Mouse (Mus musculus) adipocyte (in vitro differentiated cells): ENCODE data around the gene Nkpd1.
"Not testable (repeated sequence)": the region's sequence is repeated elsewhere in the genome, so short reads cannot be mapped to it uniquely, and the experiment has no call there.

Source experiments
- DNase-seq: peaks from one replicate; pipeline ENCODE4 v3.0.0-alpha.2; 2016; ENCODE audit warnings: low spot score

Gene Nkpd1

GRCm38 (mm10) chr7:19506969-19507611, 10.5 kb upstream of the Nkpd1 start:
- DNase-seq = no peak

GRCm38 (mm10) chr7:19507612-19507981, 10.0 kb upstream of the Nkpd1 start:
- no peak for DNase-seq

- peak; percentile 87 for DNase-seq
Observed at GRCm38 (mm10) chr7:19508150-19508923, 9.3 kb upstream of the Nkpd1 start, which contains the start of the genes Bloc1s3 and Trappc6a. TSS of gene Bloc1s3 (minus strand) at chr7:19508367. TSS of gene Trappc6a (plus strand) at chr7:19508395.

- DNase-seq = no peak
Observed at GRCm38 (mm10) chr7:19508924-19509568, 8.6 kb upstream of the Nkpd1 start.

DNA sequence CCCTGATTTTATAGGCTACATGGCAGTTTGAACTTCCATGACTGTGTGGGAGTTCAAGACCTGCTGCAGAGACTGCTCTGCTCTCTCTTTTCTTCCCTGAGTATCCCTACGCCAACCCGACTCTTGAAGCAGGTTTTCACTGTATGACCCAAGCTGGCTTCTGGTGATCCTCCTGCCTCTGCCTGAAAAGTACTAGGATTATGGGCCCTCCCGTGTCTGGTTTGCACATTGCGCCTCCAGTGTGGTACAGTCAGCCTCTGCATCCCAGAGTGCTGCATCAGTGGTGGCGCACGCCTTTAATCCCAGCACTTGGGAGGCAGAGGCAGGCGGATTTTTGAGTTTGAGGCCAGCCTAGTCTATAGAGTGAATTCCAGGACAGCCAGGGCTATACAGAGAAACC, 7.9 kb upstream of the Nkpd1 start:
- DNase-seq = no peak

GRCm38 (mm10) chr7:19511934-19512333, 5.7 kb upstream of the Nkpd1 start:
- DNase-seq = not testable (repeated sequence)

GRCm38 (mm10) chr7:19512353-19512752, 5.3 kb upstream of the Nkpd1 start:
- no peak for DNase-seq

- DNase-seq = no peak
Observed at GRCm38 (mm10) chr7:19520032-19520431, 2.4 kb downstream of the Nkpd1 start.

- no peak for DNase-seq
Observed at GRCm38 (mm10) chr7:19523017-19523756, 5.5 kb downstream of the Nkpd1 start.

- DNase-seq = no peak
Observed at GRCm38 (mm10) chr7:19523757-19524419, 6.2 kb downstream of the Nkpd1 start.

GRCm38 (mm10) chr7:19524420-19525104, 6.9 kb downstream of the Nkpd1 start:
- no peak for DNase-seq

DNA sequence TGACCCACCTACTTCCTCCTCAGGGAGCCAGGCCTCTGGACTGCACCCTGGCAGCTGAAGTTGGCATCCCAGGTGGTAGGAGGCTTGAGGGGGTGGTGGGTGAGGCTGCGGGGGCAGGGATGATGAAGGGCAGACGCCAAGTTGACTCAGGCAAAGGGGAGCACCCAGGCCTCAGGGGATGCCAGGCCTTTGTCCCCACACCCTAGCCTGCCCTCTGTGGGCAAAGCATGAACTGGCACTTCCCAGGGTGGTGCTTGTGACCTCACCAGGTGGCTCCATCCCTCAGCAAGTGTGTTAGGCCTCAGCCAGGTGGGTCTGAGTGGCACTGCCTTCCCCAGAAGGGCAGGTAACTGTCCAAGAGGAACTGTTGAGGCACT, 7.5 kb downstream of the Nkpd1 start:
- no peak for DNase-seq

DNA sequence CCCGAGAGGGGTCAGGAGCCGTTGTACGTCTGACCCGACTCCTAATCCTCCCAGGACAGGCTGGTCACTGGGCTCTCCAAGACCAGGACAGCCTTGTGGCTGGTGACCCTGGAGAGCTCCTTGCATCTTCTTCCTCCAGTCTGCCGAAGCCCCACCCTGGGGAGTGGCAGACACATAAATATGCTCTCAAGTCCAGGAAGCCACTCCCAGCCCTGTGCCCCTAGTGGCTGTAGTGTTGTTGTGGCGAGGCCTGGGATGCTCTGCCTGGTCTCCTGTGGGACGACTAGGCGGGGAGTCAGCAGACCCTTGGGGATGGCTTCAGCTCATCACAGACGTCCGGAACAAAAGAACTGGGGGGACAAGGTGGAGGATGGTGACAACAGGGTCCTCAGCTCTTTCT, 13.4 kb downstream of the Nkpd1 start:
- DNase-seq = no peak

DNA sequence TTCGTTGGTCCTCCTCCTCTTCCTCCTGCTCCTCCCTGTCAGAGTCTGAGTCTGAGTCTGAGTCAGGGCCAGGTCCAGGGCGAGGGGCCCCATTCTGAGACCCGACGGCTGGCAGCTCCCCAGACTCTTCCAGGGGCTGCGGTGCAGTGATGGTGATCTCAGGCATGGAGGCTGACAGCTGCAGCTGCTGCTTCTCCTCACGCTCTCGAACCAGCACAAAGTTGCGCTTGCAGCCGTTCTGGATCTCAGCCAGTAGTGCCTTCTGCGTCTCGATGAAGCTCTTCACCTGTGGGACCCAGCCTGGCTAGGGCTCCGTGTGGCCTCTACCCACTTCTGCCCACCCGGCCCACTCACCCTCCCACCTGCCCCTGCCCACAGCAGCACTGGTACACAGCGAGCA, 14.6 kb downstream of the Nkpd1 start:
- DNase-seq = no peak

DNA sequence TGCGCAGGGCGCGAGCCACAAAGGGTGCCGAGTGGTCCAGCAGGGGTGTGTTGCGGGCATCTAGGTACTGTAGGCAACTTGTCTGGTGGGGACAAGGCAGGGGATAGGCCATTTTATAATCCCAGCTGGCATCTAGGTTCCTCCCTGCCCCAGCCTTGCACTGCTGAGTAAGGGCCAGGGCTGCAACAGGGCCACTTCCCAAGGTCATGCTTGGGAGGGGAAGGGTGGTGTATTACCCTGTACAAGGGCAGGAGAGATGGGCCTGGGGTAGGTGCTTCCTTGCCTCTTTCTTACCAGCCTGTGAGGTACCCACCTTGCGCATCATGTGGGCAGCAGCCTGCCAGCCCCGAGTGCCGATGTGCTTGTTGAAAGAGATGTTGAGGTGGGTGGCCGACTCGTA, 17.0 kb downstream of the Nkpd1 start:
- no peak for DNase-seq

GRCm38 (mm10) chr7:19540771-19541566, 23.3 kb downstream of the Nkpd1 start:
- DNase-seq = peak; percentile 67

DNA sequence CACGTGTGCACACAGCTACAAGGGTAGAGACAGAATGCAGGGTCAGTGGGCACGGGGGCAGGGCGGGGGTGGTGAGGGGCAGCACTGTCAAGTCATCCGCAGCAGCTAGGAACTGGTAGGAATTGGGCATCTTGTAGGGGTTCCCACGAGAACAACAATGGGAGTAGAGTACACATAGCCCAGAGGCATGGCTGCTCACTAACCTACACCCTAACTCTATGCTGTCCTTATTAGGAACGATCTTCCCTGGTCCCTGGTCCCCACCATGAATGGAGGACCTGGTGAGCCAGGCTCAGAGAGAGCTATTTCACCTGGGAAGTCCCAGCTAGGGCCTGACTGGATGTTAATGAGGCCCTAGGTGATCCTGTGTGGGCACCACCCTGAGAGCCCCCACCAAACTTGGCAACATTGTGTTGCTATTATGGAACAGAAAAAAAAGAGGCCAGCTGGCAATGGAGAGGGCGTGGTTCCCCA, 24.1 kb downstream of the Nkpd1 start:
- no peak for DNase-seq

GRCm38 (mm10) chr7:19542155-19542691, 24.6 kb downstream of the Nkpd1 start:
- no peak for DNase-seq

DNA sequence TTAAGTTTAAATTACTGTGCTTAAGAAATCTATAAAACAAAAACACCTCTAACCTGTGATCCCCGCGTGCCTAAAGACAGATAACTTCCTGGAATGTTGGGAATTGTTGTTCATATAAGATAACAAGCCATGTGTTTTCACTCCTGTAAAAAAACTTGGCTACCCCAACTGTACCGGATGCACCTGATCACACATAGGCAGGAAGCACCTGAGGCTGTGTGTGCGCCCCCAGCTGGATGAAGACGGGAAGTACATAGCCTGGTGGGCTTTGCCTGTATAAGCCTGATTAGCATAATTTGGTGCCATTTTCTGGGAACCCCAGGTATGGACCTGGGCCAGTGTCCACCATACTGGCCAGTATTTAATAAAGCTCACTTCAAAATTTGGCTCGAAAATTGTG, 25.9 kb downstream of the Nkpd1 start:
- no peak for DNase-seq

DNA sequence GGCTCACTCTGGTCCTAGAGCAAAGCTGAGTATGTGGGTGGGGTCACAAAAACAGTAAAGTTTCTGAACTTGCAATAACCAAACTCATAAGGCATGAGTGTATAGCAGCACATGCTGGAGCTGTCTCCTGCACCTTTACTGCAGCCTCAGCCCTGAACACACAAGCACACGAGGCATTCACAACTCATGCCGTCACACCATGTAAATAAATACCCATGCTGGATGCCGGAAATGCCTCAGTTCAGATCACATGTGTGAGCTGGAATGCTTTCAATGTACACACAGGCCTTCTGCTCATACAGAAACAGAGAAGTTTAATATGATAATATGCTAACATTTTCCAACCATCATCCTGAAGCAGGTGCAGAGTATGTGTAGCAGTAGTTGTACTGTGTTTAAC, 28.4 kb downstream of the Nkpd1 start:
- DNase-seq = no peak
